Mouse (Mus musculus): ENCODE measurements around the gene Ispd. TPM values are rescaled to one million over a fixed set of nuclear protein-coding genes. Genes with fewer than 3 reads are reported as not detected.
A peak's percentile ranks its signal among the peaks of the same experiment; 100 is the strongest.

Gene Ispd
- polyA plus RNA-seq, 1 experiment: 2.5 TPM

- TF ChIP-seq POLR2A (IDR thresholded peaks at IDR 0.05; ENCODE audit: low read depth, low read length): no peak
- no peak for TF ChIP-seq CTCF (conservative IDR thresholded peaks at IDR 0.05; ENCODE audit: insufficient read depth, insufficient read length, low read depth, low read length)
- no peaks in the 10 kb centered on the region for H3K4me1 ChIP-seq (ENCODE audit: control insufficient read depth, insufficient read depth, low read length)
- no peaks in the 10 kb centered on the region for H3K36me3 ChIP-seq (ENCODE audit: control insufficient read depth, insufficient read depth, low read length)
- WGBS: 92% methylated on average over 6 of the region's 6 CpGs
- no peak overlapping the region for H3K4me3 ChIP-seq (ENCODE audit: insufficient read depth, low read depth, low read length)
- no peaks in the 10 kb centered on the region for H3K27me3 ChIP-seq (replicated peaks; ENCODE audit: control insufficient read depth, insufficient read depth, low read length)
- no peak overlapping the region for H3K27ac ChIP-seq (ENCODE audit: insufficient read depth, low read depth, low read length)
- no peak for DNase-seq
Observed at GRCm38 (mm10) chr12:36468325-36469044, 87.2 kb downstream of the Ispd start.

DNA sequence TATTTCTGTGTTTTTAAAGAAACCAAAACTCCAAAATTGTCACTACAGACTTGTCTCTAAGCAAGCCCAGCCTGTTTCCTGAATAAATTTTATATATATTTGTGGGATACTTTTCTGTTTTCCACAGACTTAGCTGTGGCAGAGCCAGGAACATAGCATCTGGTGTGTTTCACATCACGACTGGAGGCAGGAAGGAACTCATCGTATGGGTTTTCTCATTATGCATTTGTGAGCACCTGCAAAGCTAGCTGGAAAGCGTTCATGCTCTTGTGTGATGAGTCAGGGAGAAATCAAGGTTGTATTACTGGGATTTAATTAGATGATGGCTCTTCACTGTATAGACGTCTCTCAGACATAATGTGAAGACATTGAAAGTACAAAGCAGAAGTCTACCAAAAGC, 90.2 kb downstream of the Ispd start:
- DNase-seq: no peak
- H3K36me3 ChIP-seq (ENCODE audit: control insufficient read depth, insufficient read depth, low read length): no peaks in the 10 kb centered on the region
- no peak overlapping the region for H3K4me3 ChIP-seq (ENCODE audit: insufficient read depth, low read depth, low read length)
- H3K4me1 ChIP-seq (ENCODE audit: control insufficient read depth, insufficient read depth, low read length): peaks cover 13% of the 10 kb centered on the region
- no peak for TF ChIP-seq POLR2A (IDR thresholded peaks at IDR 0.05; ENCODE audit: low read depth, low read length)
- TF ChIP-seq CTCF (conservative IDR thresholded peaks at IDR 0.05; ENCODE audit: insufficient read depth, insufficient read length, low read depth, low read length): no peak
- H3K27ac ChIP-seq (ENCODE audit: insufficient read depth, low read depth, low read length): no peak overlapping the region
- 75% methylated on average over 4 of the region's 4 CpGs for WGBS
- no peaks in the 10 kb centered on the region for H3K27me3 ChIP-seq (replicated peaks; ENCODE audit: control insufficient read depth, insufficient read depth, low read length)

DNA sequence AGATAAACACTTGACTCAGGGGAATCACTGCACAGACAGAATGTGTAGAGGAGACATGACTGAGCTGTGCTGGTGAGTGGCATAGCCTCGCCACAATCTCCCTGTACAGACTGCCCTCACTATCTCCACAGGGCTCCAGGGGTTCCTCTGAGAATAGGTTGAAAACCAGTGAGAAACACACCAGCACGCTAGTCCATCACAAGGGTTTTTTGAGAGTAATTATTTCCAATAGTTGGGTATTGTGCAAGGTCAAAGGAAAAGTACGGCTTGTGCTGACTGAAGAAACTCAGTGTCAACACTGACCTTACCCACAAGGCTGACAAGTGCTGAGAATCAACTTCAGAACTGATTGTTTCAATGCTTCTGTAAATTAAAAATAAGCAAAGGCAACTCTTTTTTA, 92.9 kb downstream of the Ispd start:
- TF ChIP-seq CTCF (conservative IDR thresholded peaks at IDR 0.05; ENCODE audit: insufficient read depth, insufficient read length, low read depth, low read length): no peak
- TF ChIP-seq POLR2A (IDR thresholded peaks at IDR 0.05; ENCODE audit: low read depth, low read length): no peak

GRCm38 (mm10) chr12:36475269-36475668, 94.0 kb downstream of the Ispd start:
- DNase-seq: peak; percentile 6
- Histone ChIP-seq H3K4me3 (ENCODE audit: insufficient read depth, low read depth, low read length) (no peak overlapping the region), H3K27me3 (replicated peaks; ENCODE audit: control insufficient read depth, insufficient read depth, low read length) (no peaks in the 10 kb centered on the region), H3K4me1 (ENCODE audit: control insufficient read depth, insufficient read depth, low read length) (peaks cover 16% of the 10 kb centered on the region), H3K27ac (ENCODE audit: insufficient read depth, low read depth, low read length) (peak overlapping the region; percentile 95), H3K36me3 (ENCODE audit: control insufficient read depth, insufficient read depth, low read length) (no peaks in the 10 kb centered on the region)
- no peak for TF ChIP-seq CTCF (conservative IDR thresholded peaks at IDR 0.05; ENCODE audit: insufficient read depth, insufficient read length, low read depth, low read length)
- TF ChIP-seq POLR2A (IDR thresholded peaks at IDR 0.05; ENCODE audit: low read depth, low read length): no peak
- WGBS: 42% methylated on average over 4 of the region's 4 CpGs

More for the DNA sequence above, 92.9 kb downstream of the Ispd start:
- 78% methylated on average over 3 of the region's 3 CpGs for WGBS
- H3K27ac ChIP-seq (ENCODE audit: insufficient read depth, low read depth, low read length): no peak overlapping the region
- DNase-seq: no peak
- no peaks in the 10 kb centered on the region for H3K27me3 ChIP-seq (replicated peaks; ENCODE audit: control insufficient read depth, insufficient read depth, low read length)
- H3K36me3 ChIP-seq (ENCODE audit: control insufficient read depth, insufficient read depth, low read length): no peaks in the 10 kb centered on the region
- no peak overlapping the region for H3K4me3 ChIP-seq (ENCODE audit: insufficient read depth, low read depth, low read length)
- H3K4me1 ChIP-seq (ENCODE audit: control insufficient read depth, insufficient read depth, low read length): peaks cover 16% of the 10 kb centered on the region

- TF ChIP-seq POLR2A (IDR thresholded peaks at IDR 0.05; ENCODE audit: low read depth, low read length) (no peak), CTCF (conservative IDR thresholded peaks at IDR 0.05; ENCODE audit: insufficient read depth, insufficient read length, low read depth, low read length) (no peak)
- Histone ChIP-seq H3K4me1 (ENCODE audit: control insufficient read depth, insufficient read depth, low read length) (peaks cover 16% of the 10 kb centered on the region), H3K4me3 (ENCODE audit: insufficient read depth, low read depth, low read length) (no peak overlapping the region), H3K27me3 (replicated peaks; ENCODE audit: control insufficient read depth, insufficient read depth, low read length) (no peaks in the 10 kb centered on the region), H3K36me3 (ENCODE audit: control insufficient read depth, insufficient read depth, low read length) (no peaks in the 10 kb centered on the region), H3K27ac (ENCODE audit: insufficient read depth, low read depth, low read length) (peak overlapping the region; percentile 95)
- WGBS: 43% methylated on average over 5 of the region's 5 CpGs
- peak; percentile 74 for DNase-seq
Observed at GRCm38 (mm10) chr12:36476476-36476875, 95.2 kb downstream of the Ispd start.

- H3K27ac ChIP-seq (ENCODE audit: insufficient read depth, low read depth, low read length): peak overlapping the region; percentile 74
- TF ChIP-seq POLR2A (IDR thresholded peaks at IDR 0.05; ENCODE audit: low read depth, low read length): no peak
- TF ChIP-seq CTCF (conservative IDR thresholded peaks at IDR 0.05; ENCODE audit: insufficient read depth, insufficient read length, low read depth, low read length): no peak
- DNase-seq: peak; percentile 15
- no peak overlapping the region for H3K4me3 ChIP-seq (ENCODE audit: insufficient read depth, low read depth, low read length)
- no peaks in the 10 kb centered on the region for H3K36me3 ChIP-seq (ENCODE audit: control insufficient read depth, insufficient read depth, low read length)
- WGBS: 34% methylated on average over 6 of the region's 6 CpGs
- no peaks in the 10 kb centered on the region for H3K27me3 ChIP-seq (replicated peaks; ENCODE audit: control insufficient read depth, insufficient read depth, low read length)
- peaks cover 16% of the 10 kb centered on the region for H3K4me1 ChIP-seq (ENCODE audit: control insufficient read depth, insufficient read depth, low read length)
Observed at GRCm38 (mm10) chr12:36477501-36477900, 96.3 kb downstream of the Ispd start.

DNA sequence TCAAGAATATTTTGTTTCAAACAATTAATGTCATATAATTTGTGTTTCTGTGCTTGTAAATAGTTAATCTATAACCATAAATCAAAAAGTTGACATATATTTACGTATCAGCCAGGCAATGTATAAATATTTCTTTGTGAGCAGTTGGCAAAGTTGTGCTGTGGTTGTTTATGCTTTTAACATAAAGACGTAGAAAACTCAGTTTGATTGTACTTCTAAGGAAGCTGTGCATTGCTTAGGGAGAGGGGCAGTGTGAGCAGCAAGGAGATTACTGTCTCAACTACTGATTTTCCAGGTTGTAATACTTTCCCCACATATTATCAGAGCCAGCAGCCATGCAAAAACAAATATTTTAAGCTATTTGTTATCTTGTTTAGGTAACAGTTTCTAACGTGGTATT, 96.7 kb downstream of the Ispd start:
- WGBS: 69% methylated on average over 3 of the region's 3 CpGs
- Histone ChIP-seq H3K4me1 (ENCODE audit: control insufficient read depth, insufficient read depth, low read length) (peaks cover 16% of the 10 kb centered on the region), H3K27me3 (replicated peaks; ENCODE audit: control insufficient read depth, insufficient read depth, low read length) (no peaks in the 10 kb centered on the region), H3K4me3 (ENCODE audit: insufficient read depth, low read depth, low read length) (no peak overlapping the region), H3K27ac (ENCODE audit: insufficient read depth, low read depth, low read length) (no peak overlapping the region), H3K36me3 (ENCODE audit: control insufficient read depth, insufficient read depth, low read length) (no peaks in the 10 kb centered on the region)
- DNase-seq: no peak
- TF ChIP-seq CTCF (conservative IDR thresholded peaks at IDR 0.05; ENCODE audit: insufficient read depth, insufficient read length, low read depth, low read length) (no peak), POLR2A (IDR thresholded peaks at IDR 0.05; ENCODE audit: low read depth, low read length) (no peak)
